ENCODE assay signal across 19 mouse cellular contexts in genomic region chr8:99651302-99651621, GRCm38 (mm10).
DNase-seq lines count a peak whose midpoint lies in the region; ATAC-seq and TF ChIP-seq lines count a peak whose summit lies in the region.
"Had no signal": no experiment of that assay in that cellular context is flagged by ENCODE, and none has a peak within 500 bp of the region (broad histone marks: within the 10 kb centered on the region; RNA-seq: fewer than 3 reads in every experiment).

No protein-coding gene starts in this region.

- no peak overlapping the region for H3K9ac ChIP-seq in forebrain, embryonic 14.5 days (ENCODE audit: low read length)
- no peak overlapping the region for H3K9ac ChIP-seq in forebrain, embryonic 12.5 days
- H3K9ac ChIP-seq in limb, embryonic 13.5 days, result no peak overlapping the region
- H3K9ac ChIP-seq in limb, embryonic 14.5 days (ENCODE audit: low read depth, low read length, severe bottlenecking), result no peak overlapping the region
- H3K9ac ChIP-seq in liver, embryonic 11.5 days (ENCODE audit: low read depth, low read length), result no peak overlapping the region
- H3K9ac ChIP-seq: embryonic facial prominence, embryonic 13.5 days; embryonic facial prominence, embryonic 15.5 days had no signal

- H3K36me3 ChIP-seq in forebrain, embryonic 14.5 days (ENCODE audit: control insufficient read depth, insufficient read depth, low read length), result no peaks in the 10 kb centered on the region
- no peaks in the 10 kb centered on the region for H3K36me3 ChIP-seq in forebrain, embryonic 12.5 days (replicated peaks)
- H3K36me3 ChIP-seq in limb, embryonic 13.5 days, result no peaks in the 10 kb centered on the region
- no peaks in the 10 kb centered on the region for H3K36me3 ChIP-seq in limb, embryonic 10.5 days
- H3K36me3 ChIP-seq in limb, embryonic 14.5 days (ENCODE audit: control insufficient read depth, insufficient read depth, low read length), result no peaks in the 10 kb centered on the region
- H3K36me3 ChIP-seq in liver, embryonic 11.5 days (ENCODE audit: control insufficient read depth, insufficient read depth, low read length), result no peaks in the 10 kb centered on the region
- H3K36me3 ChIP-seq: embryonic facial prominence, embryonic 13.5 days; embryonic facial prominence, embryonic 15.5 days; forebrain, embryonic 10.5 days had no signal

- H3K27me3 ChIP-seq in forebrain, embryonic 14.5 days (replicated peaks; ENCODE audit: control insufficient read depth, insufficient read depth, low read length), result no peaks in the 10 kb centered on the region
- no peaks in the 10 kb centered on the region for H3K27me3 ChIP-seq in forebrain, embryonic 12.5 days
- no peaks in the 10 kb centered on the region for H3K27me3 ChIP-seq in limb, embryonic 13.5 days
- no peaks in the 10 kb centered on the region for H3K27me3 ChIP-seq in limb, embryonic 10.5 days (ENCODE audit: low read depth, poor library complexity, severe bottlenecking)
- no peaks in the 10 kb centered on the region for H3K27me3 ChIP-seq in limb, embryonic 14.5 days (ENCODE audit: control insufficient read depth, insufficient read depth, low read length)
- no peaks in the 10 kb centered on the region for H3K27me3 ChIP-seq in liver, embryonic 11.5 days (replicated peaks; ENCODE audit: control insufficient read depth, insufficient read depth, low read length)
- H3K27me3 ChIP-seq: embryonic facial prominence, embryonic 13.5 days; embryonic facial prominence, embryonic 15.5 days had no signal

- DNase-seq in forebrain, embryonic 14.5 days (ENCODE audit: low spot score), result no peak
- no peak for DNase-seq in limb, embryonic 10.5 days (ENCODE audit: low spot score)
- DNase-seq in limb, embryonic 14.5 days (ENCODE audit: low spot score), result no peak
- no peak for DNase-seq in liver, embryonic 11.5 days (ENCODE audit: low spot score)
- DNase-seq: adrenal gland, adult 2 months; adrenal gland, postnatal 10 days; adrenal gland, postnatal 25 days; cerebellum, adult 11 months; cerebellum, adult 18-20 months; cerebellum, adult 8-10 months; cerebellum, adult 9-11 months; cerebellum, postnatal 36 days; embryo, embryonic 11 days had no signal

- peak; percentile 60 for ATAC-seq in forebrain, embryonic 14.5 days
- ATAC-seq in forebrain, embryonic 12.5 days (ENCODE audit: low FRiP score), result no peak
- 0 out of 2 replicates have a peak, but pooled peaks have one; percentile 78 for ATAC-seq in limb, embryonic 13.5 days (ENCODE audit: low FRiP score, low read depth)
- ATAC-seq in limb, embryonic 14.5 days (ENCODE audit: low FRiP score, low read depth), result peak; percentile 44; the same call in 1 of the 2 replicates
- ATAC-seq in liver, embryonic 11.5 days (replicated peaks; ENCODE audit: low FRiP score), result no peak

- H3K4me1 ChIP-seq in forebrain, embryonic 14.5 days (ENCODE audit: control insufficient read depth, insufficient read depth, low read length), result no peaks in the 10 kb centered on the region
- no peaks in the 10 kb centered on the region for H3K4me1 ChIP-seq in forebrain, embryonic 12.5 days
- H3K4me1 ChIP-seq in limb, embryonic 13.5 days, result no peaks in the 10 kb centered on the region
- H3K4me1 ChIP-seq in limb, embryonic 10.5 days, result no peaks in the 10 kb centered on the region
- H3K4me1 ChIP-seq in limb, embryonic 14.5 days (ENCODE audit: control insufficient read depth, insufficient read depth, low read length), result no peaks in the 10 kb centered on the region
- H3K4me1 ChIP-seq in liver, embryonic 11.5 days (replicated peaks; ENCODE audit: control insufficient read depth, insufficient read depth, low read length), result no peaks in the 10 kb centered on the region
- H3K4me1 ChIP-seq: embryonic facial prominence, embryonic 13.5 days; embryonic facial prominence, embryonic 15.5 days; forebrain, embryonic 10.5 days had no signal

- no peak for TF ChIP-seq POLR2A in limb, embryonic 14.5 days (IDR thresholded peaks at IDR 0.05; ENCODE audit: borderline replicate concordance, extremely low read depth, insufficient read depth, insufficient read length)

- no peak overlapping the region for H3K4me2 ChIP-seq in forebrain, embryonic 14.5 days (ENCODE audit: low read length)
- no peak overlapping the region for H3K4me2 ChIP-seq in forebrain, embryonic 12.5 days
- no peak overlapping the region for H3K4me2 ChIP-seq in limb, embryonic 13.5 days (replicated peaks)
- H3K4me2 ChIP-seq in limb, embryonic 14.5 days (replicated peaks; ENCODE audit: low read depth, low read length, severe bottlenecking), result no peak overlapping the region
- no peak overlapping the region for H3K4me2 ChIP-seq in liver, embryonic 11.5 days
- H3K4me2 ChIP-seq: embryonic facial prominence, embryonic 13.5 days; embryonic facial prominence, embryonic 15.5 days had no signal

- WGBS in forebrain, embryonic 14.5 days, result 67% methylated on average over 2 of the region's 2 CpGs
- 84% methylated on average over 2 of the region's 2 CpGs for WGBS in forebrain, embryonic 12.5 days
- WGBS in limb, embryonic 13.5 days, result 26% methylated on average over 2 of the region's 2 CpGs
- WGBS in limb, embryonic 10.5 days, result 77% methylated on average over 2 of the region's 2 CpGs
- 22% methylated on average over 2 of the region's 2 CpGs for WGBS in limb, embryonic 14.5 days
- 74% methylated on average over 2 of the region's 2 CpGs for WGBS in liver, embryonic 11.5 days

- H3K9me3 ChIP-seq in forebrain, embryonic 14.5 days (replicated peaks; ENCODE audit: control insufficient read depth, low read length), result no peaks in the 10 kb centered on the region
- no peaks in the 10 kb centered on the region for H3K9me3 ChIP-seq in forebrain, embryonic 12.5 days
- no peaks in the 10 kb centered on the region for H3K9me3 ChIP-seq in limb, embryonic 13.5 days
- H3K9me3 ChIP-seq in limb, embryonic 10.5 days (replicated peaks), result no peaks in the 10 kb centered on the region
- H3K9me3 ChIP-seq in limb, embryonic 14.5 days (ENCODE audit: control insufficient read depth, low read length), result no peaks in the 10 kb centered on the region
- H3K9me3 ChIP-seq in liver, embryonic 11.5 days (ENCODE audit: control insufficient read depth, low read length), result no peaks in the 10 kb centered on the region
- H3K9me3 ChIP-seq: embryonic facial prominence, embryonic 13.5 days; embryonic facial prominence, embryonic 15.5 days; forebrain, embryonic 10.5 days had no signal

- H3K4me3 ChIP-seq in forebrain, embryonic 14.5 days (ENCODE audit: low read depth, low read length), result no peak overlapping the region
- H3K4me3 ChIP-seq in forebrain, embryonic 12.5 days (replicated peaks), result no peak overlapping the region
- no peak overlapping the region for H3K4me3 ChIP-seq in limb, embryonic 13.5 days
- no peak overlapping the region for H3K4me3 ChIP-seq in limb, embryonic 10.5 days
- no peak overlapping the region for H3K4me3 ChIP-seq in limb, embryonic 14.5 days (replicated peaks; ENCODE audit: low read length)
- no peak overlapping the region for H3K4me3 ChIP-seq in liver, embryonic 11.5 days (ENCODE audit: low read depth, low read length)
- H3K4me3 ChIP-seq: embryonic facial prominence, embryonic 13.5 days; embryonic facial prominence, embryonic 15.5 days; erythroblast, embryonic 14.5 days; forebrain, embryonic 10.5 days had no signal

- no peak overlapping the region for H3K27ac ChIP-seq in forebrain, embryonic 14.5 days (ENCODE audit: low read depth, low read length)
- no peak overlapping the region for H3K27ac ChIP-seq in forebrain, embryonic 12.5 days
- no peak overlapping the region for H3K27ac ChIP-seq in limb, embryonic 13.5 days
- no peak overlapping the region for H3K27ac ChIP-seq in limb, embryonic 10.5 days
- no peak overlapping the region for H3K27ac ChIP-seq in limb, embryonic 14.5 days (replicated peaks; ENCODE audit: low read depth, low read length)
- H3K27ac ChIP-seq in liver, embryonic 11.5 days (ENCODE audit: low read depth, low read length), result no peak overlapping the region
- H3K27ac ChIP-seq: embryonic facial prominence, embryonic 13.5 days; embryonic facial prominence, embryonic 15.5 days; forebrain, embryonic 10.5 days had no signal

Comparison
In these comparisons a context has a peak if more than half of its experiments do, and no peak if none do; other contexts are left out.
1. ATAC-seq: peak in forebrain, embryonic 14.5 days (single experiment), limb, embryonic 13.5 days (single experiment) and limb, embryonic 14.5 days (single experiment); none in forebrain, embryonic 12.5 days (single experiment) and liver, embryonic 11.5 days (single experiment).